Mouse (Mus musculus): ENCODE data around the gene Sh3glb2. TPM values are rescaled to one million over a fixed set of nuclear protein-coding genes. Genes with fewer than 3 reads are reported as not detected.
A peak's percentile ranks its signal among the peaks of the same experiment; 100 is the strongest.

The Sh3glb2 gene
- polyA plus RNA-seq (2015; fragmentation: Nextera tagmentation; extraction: Ambion mirVana) = 135 and 136 TPM in 2 replicates

DNA sequence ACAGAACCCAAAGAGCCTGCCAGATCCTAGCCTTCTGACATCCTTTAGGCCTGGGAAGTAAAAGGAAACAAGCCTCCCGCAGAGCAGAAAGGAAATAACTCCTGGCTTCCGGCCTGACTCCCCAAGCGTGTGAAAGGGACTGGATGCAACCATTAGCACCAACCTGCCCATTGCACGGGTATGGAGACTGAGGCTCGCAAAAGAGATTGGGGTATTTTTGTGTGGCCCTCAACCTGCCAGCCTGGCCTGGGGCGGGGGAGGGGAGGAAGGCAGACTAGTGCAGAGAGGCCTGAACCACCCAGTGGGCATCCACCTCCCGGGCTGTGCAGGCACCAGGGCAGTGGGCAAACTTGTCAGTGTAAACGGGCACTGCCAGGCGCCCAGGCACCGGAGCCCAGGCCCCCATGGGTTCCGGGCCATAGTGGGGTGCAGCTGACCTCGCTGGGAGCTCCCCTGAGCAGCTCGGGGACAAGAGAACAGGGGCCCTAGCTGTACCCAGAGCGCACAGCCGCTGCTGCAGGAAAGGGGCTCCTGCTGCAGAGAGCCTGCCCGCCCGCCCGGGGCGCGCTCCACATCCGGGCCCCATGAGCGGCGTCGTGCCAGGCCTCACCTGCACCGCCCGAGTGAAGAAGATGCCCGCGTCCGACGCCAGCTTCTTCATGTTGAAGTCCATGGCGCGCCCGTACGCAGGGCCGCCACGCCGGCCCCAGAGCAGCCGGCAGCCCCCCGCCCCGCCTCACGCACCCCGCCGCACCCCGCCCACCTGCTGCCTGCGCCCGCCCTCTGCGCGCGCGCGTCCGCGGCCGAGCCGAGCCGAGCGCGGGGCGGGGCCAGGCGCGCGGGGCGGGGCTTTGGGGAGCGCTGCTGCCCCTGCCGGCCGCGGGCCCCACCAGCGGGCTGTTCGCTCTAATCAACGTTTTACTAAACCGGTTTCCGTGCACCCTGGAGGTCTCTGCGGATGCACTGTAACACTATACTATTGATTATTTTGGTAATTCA is at the start of gene Sh3glb2:
Gene Sh3glb2 (minus strand): TSS at position 805 of the 999 bp plus-strand sequence.
- Histone ChIP-seq H3K27me3 (ENCODE audit: control insufficient read depth, insufficient read depth, low read length) (no peaks in the 10 kb centered on the region), H3K4me3 (ENCODE audit: low read length) (peak within 1 kb of the TSS; percentile 86), H3K27ac (ENCODE audit: low read length) (peak within 1 kb of the TSS; percentile 90), H3K9ac (ENCODE audit: low read length) (peak within 1 kb of the TSS; percentile 91), H3K9me3 (replicated peaks; ENCODE audit: control insufficient read depth, low read length) (no peaks in the 10 kb centered on the region; the same call in 1 of the 2 replicates), H3K4me1 (ENCODE audit: control insufficient read depth, insufficient read depth, low read length) (peaks cover 28% of the 10 kb centered on the region), H3K36me3 (ENCODE audit: control insufficient read depth, insufficient read depth) (peaks cover 2% of the 10 kb centered on the region), H3K4me2 (ENCODE audit: low read depth, low read length) (peak within 1 kb of the TSS; percentile 97)
- ATAC-seq (replicated peaks; ENCODE audit: extremely low read depth, insufficient read depth, low FRiP score) = peak; percentile 60
- 2% methylated on average over 58 of the region's 73 CpGs for WGBS

DNA sequence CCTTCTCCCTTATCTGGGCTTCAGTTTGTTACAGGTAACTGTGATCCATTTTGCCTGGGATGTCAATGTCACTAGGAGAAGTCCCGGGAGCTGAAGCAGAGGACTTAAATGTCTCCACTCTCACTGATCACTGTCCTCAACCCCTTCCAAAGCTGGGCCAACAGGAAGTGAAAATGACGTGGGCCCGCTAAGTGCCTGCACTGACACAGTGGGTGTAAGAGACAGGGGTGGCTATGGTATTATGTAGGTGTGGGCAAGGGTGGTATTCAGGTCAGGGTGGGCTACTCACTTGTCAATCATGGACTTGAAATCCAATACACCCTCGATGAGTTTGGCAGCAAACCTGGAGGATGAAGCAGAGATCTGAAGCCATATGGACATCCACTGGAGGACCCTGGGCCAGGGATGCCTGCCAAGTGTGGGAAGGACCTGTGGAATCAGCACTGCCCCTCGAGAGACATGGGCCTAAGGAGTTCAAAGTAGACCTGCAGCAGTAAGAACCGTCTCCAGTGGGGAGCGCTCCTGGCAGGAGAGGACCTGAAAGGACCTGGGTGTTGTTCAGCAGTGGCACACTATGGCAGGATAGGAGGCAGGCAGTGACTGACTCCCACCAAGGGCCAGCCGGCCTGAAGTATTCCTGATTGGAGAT is 49.4 kb upstream of the Sh3glb2 start:
- Histone ChIP-seq H3K27ac (ENCODE audit: low read length) (peak overlapping the region; percentile 53), H3K27me3 (ENCODE audit: control insufficient read depth, insufficient read depth, low read length) (no peaks in the 10 kb centered on the region), H3K4me1 (ENCODE audit: control insufficient read depth, insufficient read depth, low read length) (peaks cover 21% of the 10 kb centered on the region), H3K9me3 (replicated peaks; ENCODE audit: control insufficient read depth, low read length) (no peaks in the 10 kb centered on the region), H3K4me2 (ENCODE audit: low read depth, low read length) (no peak overlapping the region), H3K4me3 (ENCODE audit: low read length) (no peak overlapping the region), H3K9ac (ENCODE audit: low read length) (no peak overlapping the region), H3K36me3 (ENCODE audit: control insufficient read depth, insufficient read depth) (peaks cover 38% of the 10 kb centered on the region)
- no peak for ATAC-seq (replicated peaks; ENCODE audit: extremely low read depth, insufficient read depth, low FRiP score)
- 82% methylated on average over 8 of the region's 8 CpGs for WGBS

DNA sequence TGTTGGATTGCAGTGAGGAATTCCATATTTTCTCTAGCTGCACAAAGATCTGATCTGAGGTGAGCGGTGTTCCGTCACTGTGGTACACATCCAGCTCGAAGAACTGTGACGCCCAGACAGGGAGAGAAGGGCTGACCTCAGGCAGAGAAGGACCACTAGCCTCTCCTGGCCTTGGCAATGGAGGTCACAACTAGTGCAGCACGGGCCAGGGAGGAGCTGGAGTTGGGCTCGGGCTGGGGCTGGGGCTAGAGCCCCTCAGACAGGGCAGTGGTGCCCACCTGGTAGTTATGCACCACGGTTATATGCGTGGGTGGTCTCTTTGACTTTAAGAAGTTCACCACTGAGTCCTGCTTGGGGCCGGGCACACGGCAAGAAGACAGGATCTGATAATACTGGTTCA is 48.6 kb upstream of the Sh3glb2 start:
- Histone ChIP-seq H3K27ac (ENCODE audit: low read length) (no peak overlapping the region), H3K4me1 (ENCODE audit: control insufficient read depth, insufficient read depth, low read length) (peaks cover 18% of the 10 kb centered on the region), H3K9me3 (replicated peaks; ENCODE audit: control insufficient read depth, low read length) (no peaks in the 10 kb centered on the region), H3K4me3 (ENCODE audit: low read length) (no peak overlapping the region), H3K27me3 (ENCODE audit: control insufficient read depth, insufficient read depth, low read length) (no peaks in the 10 kb centered on the region), H3K36me3 (ENCODE audit: control insufficient read depth, insufficient read depth) (peaks cover 43% of the 10 kb centered on the region), H3K9ac (ENCODE audit: low read length) (no peak overlapping the region), H3K4me2 (ENCODE audit: low read depth, low read length) (no peak overlapping the region)
- ATAC-seq (replicated peaks; ENCODE audit: extremely low read depth, insufficient read depth, low FRiP score) = no peak
- 84% methylated on average over 10 of the region's 10 CpGs for WGBS

DNA sequence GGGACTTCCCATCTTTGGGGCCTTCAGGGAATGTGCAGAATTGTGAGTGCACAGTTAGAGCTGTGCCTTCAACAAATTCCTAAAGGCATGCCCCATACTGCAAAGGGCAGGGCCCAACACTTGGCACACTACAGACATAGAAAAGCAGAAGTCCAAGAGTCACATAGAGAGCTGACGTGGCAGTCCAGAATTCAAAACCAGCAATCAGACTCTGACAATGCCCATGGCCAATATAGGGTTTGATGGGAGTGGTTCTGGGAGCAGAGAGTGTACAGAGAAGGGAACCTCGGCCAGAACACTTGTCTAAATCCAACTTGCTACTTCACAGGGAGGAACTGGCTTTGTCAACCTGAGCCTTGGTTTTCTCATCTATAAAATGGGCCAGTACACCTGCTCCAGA is 48.1 kb upstream of the Sh3glb2 start:
- H3K4me3 ChIP-seq (ENCODE audit: low read length) = no peak overlapping the region
- H3K4me1 ChIP-seq (ENCODE audit: control insufficient read depth, insufficient read depth, low read length) = peaks cover 18% of the 10 kb centered on the region
- H3K27ac ChIP-seq (ENCODE audit: low read length) = no peak overlapping the region
- 90% methylated on average over 2 of the region's 2 CpGs for WGBS
- ATAC-seq (replicated peaks; ENCODE audit: extremely low read depth, insufficient read depth, low FRiP score) = no peak
- no peaks in the 10 kb centered on the region for H3K9me3 ChIP-seq (replicated peaks; ENCODE audit: control insufficient read depth, low read length)
- H3K27me3 ChIP-seq (ENCODE audit: control insufficient read depth, insufficient read depth, low read length) = no peaks in the 10 kb centered on the region
- H3K9ac ChIP-seq (ENCODE audit: low read length) = no peak overlapping the region
- H3K4me2 ChIP-seq (ENCODE audit: low read depth, low read length) = no peak overlapping the region
- H3K36me3 ChIP-seq (ENCODE audit: control insufficient read depth, insufficient read depth) = peaks cover 48% of the 10 kb centered on the region

DNA sequence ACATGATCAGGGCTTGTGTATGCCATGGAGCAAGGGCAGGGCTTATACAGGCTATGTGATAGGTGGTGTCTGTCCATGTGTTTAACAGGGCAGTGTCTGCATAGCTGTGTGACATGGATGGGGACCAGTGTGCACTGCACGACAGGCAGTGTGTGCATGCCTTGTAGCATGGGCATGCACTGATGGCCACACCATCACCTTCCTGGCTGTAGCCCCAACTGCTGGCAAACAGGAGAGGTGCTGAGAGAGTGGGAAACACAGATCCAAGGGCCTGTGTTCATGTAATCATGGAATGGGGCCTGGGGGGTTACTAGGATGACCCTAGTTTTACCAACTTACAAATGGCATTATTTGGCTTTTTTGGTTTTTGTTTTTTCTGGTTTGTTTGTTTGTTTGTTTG is 44.7 kb upstream of the Sh3glb2 start:
- H3K4me2 ChIP-seq (ENCODE audit: low read depth, low read length) = no peak overlapping the region
- WGBS = 73% methylated on average over 1 of the region's 1 CpGs
- peaks cover 60% of the 10 kb centered on the region for H3K36me3 ChIP-seq (ENCODE audit: control insufficient read depth, insufficient read depth)
- H3K27me3 ChIP-seq (ENCODE audit: control insufficient read depth, insufficient read depth, low read length) = no peaks in the 10 kb centered on the region
- H3K9ac ChIP-seq (ENCODE audit: low read length) = no peak overlapping the region
- no peaks in the 10 kb centered on the region for H3K9me3 ChIP-seq (replicated peaks; ENCODE audit: control insufficient read depth, low read length)
- H3K4me3 ChIP-seq (ENCODE audit: low read length) = no peak overlapping the region
- ATAC-seq (replicated peaks; ENCODE audit: extremely low read depth, insufficient read depth, low FRiP score) = no peak
- H3K4me1 ChIP-seq (ENCODE audit: control insufficient read depth, insufficient read depth, low read length) = peaks cover 11% of the 10 kb centered on the region
- H3K27ac ChIP-seq (ENCODE audit: low read length) = no peak overlapping the region

DNA sequence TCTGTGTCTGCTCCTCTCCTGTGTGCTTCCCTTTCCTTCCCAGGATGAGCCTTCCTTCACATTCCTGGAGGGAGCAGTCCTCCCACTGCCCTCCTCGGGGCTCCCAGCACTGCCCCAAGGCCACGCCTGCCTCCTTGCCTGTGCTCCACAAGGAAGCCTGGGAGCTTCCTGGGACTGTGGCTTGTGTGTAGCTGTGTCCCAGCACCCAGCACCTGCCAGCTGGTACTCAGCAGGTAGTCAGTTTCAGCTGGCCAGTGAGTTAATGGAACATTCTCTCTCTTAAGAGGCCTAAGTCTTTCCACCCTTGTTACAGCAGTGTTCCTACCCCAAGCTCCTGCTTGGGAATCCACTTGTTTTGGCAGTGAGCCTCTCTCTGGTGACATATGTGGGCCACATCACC is 43.7 kb upstream of the Sh3glb2 start:
- H3K27me3 ChIP-seq (ENCODE audit: control insufficient read depth, insufficient read depth, low read length) = no peaks in the 10 kb centered on the region
- no peak overlapping the region for H3K27ac ChIP-seq (ENCODE audit: low read length)
- no peaks in the 10 kb centered on the region for H3K9me3 ChIP-seq (replicated peaks; ENCODE audit: control insufficient read depth, low read length)
- peaks cover 11% of the 10 kb centered on the region; the same call in 1 of the 2 replicates for H3K4me1 ChIP-seq (ENCODE audit: control insufficient read depth, insufficient read depth, low read length)
- 57% methylated on average over 2 of the region's 2 CpGs for WGBS
- peaks cover 53% of the 10 kb centered on the region for H3K36me3 ChIP-seq (ENCODE audit: control insufficient read depth, insufficient read depth)
- no peak overlapping the region for H3K4me2 ChIP-seq (ENCODE audit: low read depth, low read length)
- H3K4me3 ChIP-seq (ENCODE audit: low read length) = no peak overlapping the region
- H3K9ac ChIP-seq (ENCODE audit: low read length) = no peak overlapping the region
- ATAC-seq (replicated peaks; ENCODE audit: extremely low read depth, insufficient read depth, low FRiP score) = no peak

DNA sequence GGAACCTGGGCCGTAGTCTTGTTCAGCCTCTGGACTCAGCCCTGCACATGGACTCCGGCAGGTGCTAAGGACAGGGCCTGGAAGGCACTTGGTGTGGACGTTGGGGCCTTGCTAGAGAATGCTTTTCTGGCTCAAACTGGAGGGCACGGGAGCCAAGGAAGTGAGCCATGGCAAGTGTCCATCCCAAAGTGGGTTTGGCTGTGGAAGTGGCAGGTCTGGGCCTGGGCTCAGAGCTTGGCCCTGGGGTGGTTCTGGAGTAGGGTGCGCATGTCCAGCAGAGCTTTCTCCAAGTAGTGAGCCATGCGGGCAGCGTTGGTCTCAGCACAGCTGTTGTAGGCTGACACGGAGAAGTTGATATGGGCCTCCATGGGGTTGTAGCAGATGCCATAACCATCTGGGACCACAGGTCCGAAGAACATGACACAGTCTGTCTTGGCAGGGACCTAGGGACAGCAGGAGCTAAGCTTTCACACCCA is 43.3 kb upstream of the Sh3glb2 start:
- H3K4me1 ChIP-seq (ENCODE audit: control insufficient read depth, insufficient read depth, low read length) = peaks cover 11% of the 10 kb centered on the region; the same call in 1 of the 2 replicates
- ATAC-seq (replicated peaks; ENCODE audit: extremely low read depth, insufficient read depth, low FRiP score) = no peak
- no peak overlapping the region for H3K4me2 ChIP-seq (ENCODE audit: low read depth, low read length)
- H3K36me3 ChIP-seq (ENCODE audit: control insufficient read depth, insufficient read depth) = peaks cover 52% of the 10 kb centered on the region
- WGBS = 91% methylated on average over 9 of the region's 9 CpGs
- no peak overlapping the region for H3K27ac ChIP-seq (ENCODE audit: low read length)
- no peaks in the 10 kb centered on the region for H3K27me3 ChIP-seq (ENCODE audit: control insufficient read depth, insufficient read depth, low read length)
- H3K9ac ChIP-seq (ENCODE audit: low read length) = no peak overlapping the region
- no peaks in the 10 kb centered on the region for H3K9me3 ChIP-seq (replicated peaks; ENCODE audit: control insufficient read depth, low read length)
- no peak overlapping the region for H3K4me3 ChIP-seq (ENCODE audit: low read length)

DNA sequence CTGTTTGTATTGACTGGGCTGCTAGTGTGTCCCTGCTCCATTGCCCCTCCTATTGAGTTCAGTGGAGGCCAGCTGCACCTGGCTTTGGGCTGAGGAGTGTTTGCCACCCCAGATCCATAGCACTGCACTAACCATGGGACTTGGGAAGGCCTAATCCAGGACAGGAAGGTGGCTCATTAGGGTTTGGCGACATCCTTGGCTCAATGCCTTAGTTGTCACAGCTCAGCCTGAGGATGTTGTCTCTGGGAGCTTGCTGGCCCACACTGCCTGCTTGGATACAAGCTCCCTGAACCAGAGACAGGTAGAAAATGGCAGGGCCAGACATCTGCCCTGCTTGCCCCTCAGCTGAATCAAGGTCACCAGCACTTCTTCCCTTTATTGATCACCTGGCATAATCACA is 42.4 kb upstream of the Sh3glb2 start:
- Histone ChIP-seq H3K4me1 (ENCODE audit: control insufficient read depth, insufficient read depth, low read length) (peaks cover 11% of the 10 kb centered on the region; the same call in 1 of the 2 replicates), H3K9ac (ENCODE audit: low read length) (no peak overlapping the region), H3K36me3 (ENCODE audit: control insufficient read depth, insufficient read depth) (peaks cover 52% of the 10 kb centered on the region), H3K9me3 (replicated peaks; ENCODE audit: control insufficient read depth, low read length) (no peaks in the 10 kb centered on the region), H3K27ac (ENCODE audit: low read length) (no peak overlapping the region), H3K4me2 (ENCODE audit: low read depth, low read length) (no peak overlapping the region), H3K27me3 (ENCODE audit: control insufficient read depth, insufficient read depth, low read length) (no peaks in the 10 kb centered on the region), H3K4me3 (ENCODE audit: low read length) (no peak overlapping the region)
- 70% methylated on average over 1 of the region's 1 CpGs for WGBS
- no peak for ATAC-seq (replicated peaks; ENCODE audit: extremely low read depth, insufficient read depth, low FRiP score)
